Mouse (Mus musculus) liver, embryonic 14.5 days (tissue): ENCODE results near the gene 4921524J17Rik. TPM values are rescaled to one million over a fixed set of nuclear protein-coding genes. Genes with fewer than 3 reads are reported as not detected.

ENCODE experiments used
- ATAC-seq: fragments of 200-750 bp; cut with Nextera tagmentation; 2 replicates; pipeline ENCODE4 v1.8.0; 2017; ENCODE audit warnings: moderate number of reproducible peaks, mild to moderate bottlenecking, moderate library complexity; ENCODE audit not compliant: insufficient read depth
- DNase-seq, 3 experiments: peaks; one replicate each; pipeline ENCODE4 v3.0.0-alpha.2; 2012 to 2013; ENCODE audit warnings: low read depth in 3 of 3, low spot score in 3 of 3
- H3K27ac ChIP-seq: fragments of 300-500 bp; sonication (generic); 2 replicates; pipeline ENCODE4 v1.5.1; 2014; ENCODE audit warnings: moderate library complexity, mild to moderate bottlenecking, control low read depth, inconsistent platforms
- H3K27me3 ChIP-seq: fragments of 300-500 bp; sonication (generic); 2 replicates; pipeline ENCODE4 v1.6.1; 2014; ENCODE audit warnings: mild to moderate bottlenecking, low read length, moderate library complexity; ENCODE audit not compliant: control insufficient read depth, insufficient read depth
- H3K36me3 ChIP-seq: fragments of 300-500 bp; sonication (generic); replicated peaks from 2 replicates; pipeline ENCODE4 v1.6.1; 2014; ENCODE audit warnings: low read depth; ENCODE audit not compliant: control insufficient read depth, insufficient read depth
- H3K4me1 ChIP-seq, 2 experiments: fragments of 200-500 bp in 1 of 2; fragments of 300-500 bp in 1 of 2; sonication (generic) in 1 of 2; replicated peaks; 2 replicates each; pipeline ENCODE4 v1.6.1; 2012 to 2014; ENCODE audit warnings: antibody characterized with exemption in 1 of 2, inconsistent platforms in 1 of 2, low read length in 1 of 2; ENCODE audit not compliant: control insufficient read depth in 2 of 2, insufficient read depth in 2 of 2
- H3K4me2 ChIP-seq: fragments of 300-500 bp; sonication (generic); 2 replicates; pipeline ENCODE4 v1.6.1; 2014; ENCODE audit warnings: low read depth, mild to moderate bottlenecking, control low read depth, moderate library complexity
- H3K4me3 ChIP-seq, 2 experiments: fragments of 200-500 bp in 1 of 2; fragments of 300-500 bp in 1 of 2; sonication (generic) in 1 of 2; 2 replicates each; pipeline ENCODE4 v1.5.1; 2012 to 2014; ENCODE audit warnings: low read depth in 2 of 2, low read length in 2 of 2, mild to moderate bottlenecking in 2 of 2, control low read depth in 1 of 2, inconsistent platforms in 1 of 2, moderate library complexity in 1 of 2; ENCODE audit not compliant: insufficient read depth in 1 of 2
- H3K9ac ChIP-seq: fragments of 300-500 bp; sonication (generic); replicated peaks from 2 replicates; pipeline ENCODE4 v1.6.1; 2014; ENCODE audit warnings: mild to moderate bottlenecking, control low read depth, moderate library complexity
- H3K9me3 ChIP-seq: fragments of 300-500 bp; sonication (generic); 2 replicates; pipeline ENCODE4 v1.6.1; 2016; ENCODE audit warnings: low read length, mixed read lengths; ENCODE audit not compliant: control insufficient read depth
- CTCF ChIP-seq: IDR thresholded peaks from 2 replicates; pipeline ENCODE4 v1.5.1; 2016; ENCODE audit warnings: antibody characterized with exemption, low read depth, control low read depth
- EP300 ChIP-seq: IDR thresholded peaks from 2 replicates; pipeline ENCODE4 v1.6.1; 2016; ENCODE audit warnings: antibody characterized with exemption, low read depth
- WGBS: fragments of 180-500 bp; shearing (Covaris S2); extraction: QIAGEN DNeasy Blood & Tissue Kit; methylation state at CpG from one replicate; pipeline ENCODE4 v1.1.7; 2014; ENCODE audit not compliant: insufficient replicate concordance; 5-methylcytosine and 5-hydroxymethylcytosine counted together
- polyA plus RNA-seq, 2 experiments: library from polyadenylated mRNA; depleted of rRNA in 1 of 2; stranded (reverse) in 1 of 2; unstranded in 1 of 2; fragments of >200 nt; fragmentation: Nextera tagmentation in 1 of 2; extraction: Ambion mirVana in 1 of 2; gene quantifications; 2 replicates each; pipeline versions ENCODE4 v1.2.1 to v1.2.3; 2012 to 2014

4921524J17Rik gene
- polyA plus RNA-seq, 2 experiments = 7.0 to 15.4 TPM

- 47% methylated on average over 4 of the region's 4 CpGs for WGBS
- H3K9me3 ChIP-seq = no peaks in the 10 kb centered on the region
- H3K4me2 ChIP-seq = no peak overlapping the region
- peaks cover 0 to 8% of the 10 kb centered on the region in 2 experiments; a peak in 2 of 4 replicates for H3K4me1 ChIP-seq
- H3K9ac ChIP-seq = no peak overlapping the region
- no peak for DNase-seq
- no peak overlapping the region for H3K27ac ChIP-seq
- no peak for TF ChIP-seq EP300
- TF ChIP-seq CTCF = no peak
- no peak for ATAC-seq
- H3K4me3 ChIP-seq = no peak overlapping the region
- no peaks in the 10 kb centered on the region for H3K27me3 ChIP-seq
- no peaks in the 10 kb centered on the region for H3K36me3 ChIP-seq
Measured at GRCm38 (mm10) chr8:85476970-85477545, 44.4 kb upstream of the 4921524J17Rik start.

GRCm38 (mm10) chr8:85474924-85475323 lies 42.3 kb upstream of the 4921524J17Rik start:
- no peak overlapping the region for H3K9ac ChIP-seq
- WGBS = 25% methylated on average over 3 of the region's 3 CpGs
- H3K4me2 ChIP-seq = no peak overlapping the region
- DNase-seq = no peak
- H3K9me3 ChIP-seq = no peaks in the 10 kb centered on the region
- H3K4me1 ChIP-seq = peaks cover 0 to 6% of the 10 kb centered on the region in 2 experiments; a peak in 2 of 4 replicates
- TF ChIP-seq EP300 (no peak), CTCF (no peak)
- ATAC-seq = no peak
- H3K36me3 ChIP-seq = no peaks in the 10 kb centered on the region
- no peak overlapping the region for H3K27ac ChIP-seq
- no peaks in the 10 kb centered on the region for H3K27me3 ChIP-seq
- H3K4me3 ChIP-seq = no peak overlapping the region

GRCm38 (mm10) chr8:85473246-85473645 lies 40.6 kb upstream of the 4921524J17Rik start:
- no peak for ATAC-seq
- Histone ChIP-seq H3K27me3 (no peaks in the 10 kb centered on the region), H3K4me2 (no peak overlapping the region), H3K9me3 (no peaks in the 10 kb centered on the region), H3K4me3 (no peak overlapping the region), H3K4me1 (peaks cover 0 to 6% of the 10 kb centered on the region in 2 experiments; a peak in 2 of 4 replicates), H3K36me3 (no peaks in the 10 kb centered on the region), H3K9ac (no peak overlapping the region), H3K27ac (no peak overlapping the region)
- WGBS = 57% methylated on average over 4 of the region's 4 CpGs
- DNase-seq = no peak
- no peak for TF ChIP-seq CTCF
- TF ChIP-seq EP300 = no peak

- Histone ChIP-seq H3K9ac (no peak overlapping the region), H3K27me3 (no peaks in the 10 kb centered on the region), H3K4me3 (no peak overlapping the region), H3K27ac (no peak overlapping the region), H3K4me2 (no peak overlapping the region), H3K9me3 (no peaks in the 10 kb centered on the region), H3K4me1 (peaks cover 0 to 4% of the 10 kb centered on the region in 2 experiments; a peak in 2 of 4 replicates), H3K36me3 (no peaks in the 10 kb centered on the region)
- ATAC-seq = no peak
- TF ChIP-seq CTCF (no peak), EP300 (no peak)
- no peak for DNase-seq
- 62% methylated on average over 6 of the region's 6 CpGs for WGBS
Measured at GRCm38 (mm10) chr8:85472800-85473199, 40.2 kb upstream of the 4921524J17Rik start.

- H3K4me3 ChIP-seq = no peak overlapping the region
- ATAC-seq (no peak), DNase-seq (no peak)
- no peaks in the 10 kb centered on the region for H3K27me3 ChIP-seq
- H3K4me2 ChIP-seq = no peak overlapping the region
- no peak overlapping the region for H3K9ac ChIP-seq
- H3K9me3 ChIP-seq = no peaks in the 10 kb centered on the region
- TF ChIP-seq CTCF (no peak), EP300 (no peak)
- no peaks in the 10 kb centered on the region; a peak in 2 of 4 replicates for H3K4me1 ChIP-seq
- no peaks in the 10 kb centered on the region for H3K36me3 ChIP-seq
- H3K27ac ChIP-seq = no peak overlapping the region
- WGBS = 67% methylated on average over 8 of the region's 8 CpGs
Measured at GRCm38 (mm10) chr8:85470753-85471152, 38.1 kb upstream of the 4921524J17Rik start.
